Mouse (Mus musculus) cerebellum, postnatal 25 days (tissue): Measurements from ENCODE around the gene Gamt.
A peak's percentile ranks its signal among the peaks of the same experiment; 100 is the strongest.
"Not testable (repeated sequence)": the region's sequence is repeated elsewhere in the genome, so short reads cannot be mapped to it uniquely, and the experiment has no call there.

ENCODE experiments used
- DNase-seq, 2 experiments: peaks; one replicate each; pipeline ENCODE4 v3.0.0; 2021; ENCODE audit warnings: mixed read lengths in 2 of 2

The Gamt gene

GRCm38 (mm10) chr10:80258752-80259462 lies 1.9 kb downstream of the Gamt start:
- DNase-seq, result peak in 1 of 2 experiments; percentile 43

- DNase-seq, result peak in 1 of 2 experiments; percentile 48
Observed at GRCm38 (mm10) chr10:80257936-80258335, 2.9 kb downstream of the Gamt start.

GRCm38 (mm10) chr10:80255881-80256535 lies 4.8 kb downstream of the Gamt start:
- DNase-seq, result peak; percentile 52 to 75

- DNase-seq, result peak in 1 of 2 experiments; percentile 33
Observed at GRCm38 (mm10) chr10:80254331-80255297, 6.2 kb downstream of the Gamt start.

GRCm38 (mm10) chr10:80253551-80253950 lies 7.3 kb downstream of the Gamt start:
- no peak for DNase-seq

- DNase-seq, result peak in 1 of 2 experiments; percentile 45
Observed at GRCm38 (mm10) chr10:80252493-80253274, 8.1 kb downstream of the Gamt start.

GRCm38 (mm10) chr10:80252011-80252410 lies 8.8 kb downstream of the Gamt start:
- DNase-seq, result no peak

GRCm38 (mm10) chr10:80250573-80250972 lies 10.2 kb downstream of the Gamt start:
- no peak for DNase-seq

GRCm38 (mm10) chr10:80250059-80250458 lies 10.8 kb downstream of the Gamt start:
- DNase-seq, result no peak

- peak; percentile 94 to 97 for DNase-seq
Observed at GRCm38 (mm10) chr10:80248971-80249640, 11.7 kb downstream of the Gamt start, which contains the start of gene Ndufs7. Gene Ndufs7, plus strand, starts transcription at chr10:80249121.

GRCm38 (mm10) chr10:80248437-80248836 lies 12.4 kb downstream of the Gamt start:
- not testable (repeated sequence) for DNase-seq

GRCm38 (mm10) chr10:80247849-80248248 lies 13.0 kb downstream of the Gamt start:
- no peak for DNase-seq

- DNase-seq, result peak; percentile 86 to 93
Observed at GRCm38 (mm10) chr10:80245600-80245999, 15.2 kb downstream of the Gamt start.

GRCm38 (mm10) chr10:80244791-80245399 lies 15.9 kb downstream of the Gamt start:
- peak; percentile 81 to 82 for DNase-seq

- no peak for DNase-seq
Observed at GRCm38 (mm10) chr10:80242607-80243006, 18.2 kb downstream of the Gamt start.

- DNase-seq, result peak; percentile 67 to 80
Observed at GRCm38 (mm10) chr10:80242088-80242487, 18.7 kb downstream of the Gamt start.

- no peak for DNase-seq
Observed at GRCm38 (mm10) chr10:80239791-80240190, 21.0 kb downstream of the Gamt start.

GRCm38 (mm10) chr10:80238306-80238705 lies 22.5 kb downstream of the Gamt start:
- DNase-seq, result peak in 1 of 2 experiments; percentile 52

GRCm38 (mm10) chr10:80237020-80237419 lies 23.8 kb downstream of the Gamt start:
- no peak for DNase-seq

GRCm38 (mm10) chr10:80236145-80236825 lies 24.5 kb downstream of the Gamt start:
- peak; percentile 60 to 73 for DNase-seq
